Mouse (Mus musculus) regulatory T cell (primary cell): ENCODE measurements at regions not wholly inside any gene's neighbourhood (a gene's known extent, or its start where the extent isn't known, plus 50 kb on each side); places are given as distances from the start of the nearest gene placed in this dataset.

Experiments
- in situ Hi-C: fragments of 300-600 bp; cut with MboI, MseI; formaldehyde crosslinking; loops from one replicate; pipeline ENCODE4 v1.15.1; 2025; ENCODE audit warnings: high pct_unique_total_duplicates

DNA sequence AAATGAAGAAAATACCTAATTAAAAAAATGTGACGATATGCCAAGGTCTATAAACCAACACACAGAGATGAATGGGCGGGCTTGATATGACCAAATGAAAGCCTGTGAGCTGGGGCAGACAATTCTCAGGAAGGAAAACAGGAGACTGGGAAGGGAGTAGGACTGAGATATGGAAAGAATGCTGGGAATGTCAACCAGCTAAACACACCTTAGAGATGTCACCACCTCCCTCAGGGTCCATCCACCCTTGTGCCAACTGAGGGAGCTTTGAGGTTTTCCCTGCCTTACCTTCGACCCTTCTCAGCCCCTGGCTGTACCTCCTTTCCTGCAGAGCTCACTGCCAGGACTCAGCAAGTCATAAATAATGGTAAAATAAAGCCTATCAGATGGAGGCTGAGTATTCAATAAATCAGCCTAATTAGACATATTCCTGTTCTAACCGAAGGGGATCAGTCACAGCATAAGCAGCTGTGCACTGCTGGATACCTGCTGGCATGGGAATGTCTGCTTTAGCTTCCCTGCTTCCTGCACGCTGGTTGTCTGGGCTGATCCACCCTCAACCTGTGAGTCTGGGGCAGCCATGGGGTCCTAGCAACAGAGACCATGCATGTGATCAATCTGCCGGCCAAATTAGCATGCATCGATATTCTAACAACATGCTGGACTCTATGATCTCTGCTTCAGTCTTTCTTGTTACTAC lies 137.4 kb downstream of the Nuak1 start:
- in situ Hi-C loops, result loop anchor here (10.0 kb wide), 1 partner anchor 1528 kb away; no protein-coding TSS in a partner anchor

DNA sequence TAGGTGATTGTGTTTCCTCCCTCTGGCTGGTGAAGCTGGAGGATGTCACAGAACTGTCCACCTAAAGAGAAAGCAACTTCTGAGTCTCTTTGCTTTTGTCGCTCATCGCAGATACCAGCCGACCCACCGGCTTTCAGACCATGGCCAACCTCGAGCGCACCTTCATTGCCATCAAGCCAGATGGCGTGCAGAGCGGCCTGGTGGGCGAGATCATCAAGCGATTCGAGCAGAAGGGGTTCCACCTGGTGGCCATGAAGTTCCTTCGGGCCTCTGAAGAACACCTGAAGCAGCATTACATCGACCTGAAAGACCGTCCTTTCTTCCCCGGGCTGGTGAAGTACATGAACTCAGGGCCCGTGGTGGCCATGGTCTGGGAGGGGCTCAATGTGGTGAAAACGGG lies 131.7 kb downstream of the Nuak1 start:
- in situ Hi-C loops, result loop anchor here (10.0 kb wide), 1 partner anchor 1534 kb away; no protein-coding TSS in a partner anchor

DNA sequence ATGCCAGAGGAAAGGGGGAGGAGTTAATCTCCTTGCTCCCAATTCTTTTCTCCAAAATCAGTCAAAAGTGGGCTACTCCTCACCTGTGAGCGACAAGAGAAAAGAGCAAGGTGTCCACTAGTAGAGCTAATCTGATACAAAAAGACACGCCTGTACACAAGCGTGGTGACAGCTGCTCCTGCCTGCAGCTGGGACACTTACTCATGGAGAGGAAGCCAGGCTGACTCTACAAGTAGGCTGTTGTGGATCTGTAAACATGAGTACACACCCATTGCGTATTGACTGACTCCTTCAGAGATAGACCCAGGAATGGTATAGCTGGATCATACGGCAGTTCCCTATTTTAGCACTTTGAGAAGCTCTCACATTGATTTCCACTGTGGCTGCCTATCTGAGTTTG lies 129.7 kb downstream of the Nuak1 start:
- in situ Hi-C loops, result no loop called here

DNA sequence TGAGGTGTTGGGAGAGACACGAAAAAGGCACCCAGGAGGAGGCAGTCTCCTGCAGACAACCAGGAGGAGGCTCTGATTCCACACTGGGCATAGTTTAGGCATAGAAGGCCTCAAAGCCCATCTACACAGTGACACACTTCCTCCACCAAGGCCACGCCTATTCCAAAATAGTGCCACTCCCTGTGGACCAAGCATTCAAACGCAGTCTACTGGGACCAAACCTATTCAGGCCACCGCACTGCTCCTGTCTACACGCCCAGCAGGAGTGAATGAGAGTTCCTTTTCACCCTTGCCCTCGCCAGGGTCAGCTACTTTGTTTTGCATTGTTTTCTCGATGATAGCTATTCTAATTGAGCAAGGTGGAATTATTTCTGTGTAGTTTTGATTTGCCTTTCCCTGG lies 127.7 kb downstream of the Nuak1 start:
- in situ Hi-C loops, result no loop called here

DNA sequence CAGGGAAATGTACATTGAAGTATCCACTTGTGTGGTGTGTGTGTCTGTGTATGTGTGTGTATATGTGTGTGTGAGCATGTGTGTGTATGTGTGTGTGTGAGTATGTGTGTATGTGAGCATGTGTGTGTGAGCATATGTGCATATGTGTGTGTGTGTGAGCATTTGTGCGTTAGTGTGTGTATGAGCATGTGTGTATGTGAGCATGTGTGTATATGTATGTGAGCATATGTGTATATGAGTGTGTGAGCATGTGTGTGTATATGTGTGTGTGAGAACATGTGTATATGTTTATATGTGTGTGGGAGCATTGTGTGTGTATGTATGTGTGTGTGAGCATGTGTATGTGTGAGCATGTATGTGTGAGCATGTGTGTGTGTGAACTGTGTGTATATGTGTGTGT lies 123.5 kb downstream of the Nuak1 start:
- in situ Hi-C loops, result no loop called here

DNA sequence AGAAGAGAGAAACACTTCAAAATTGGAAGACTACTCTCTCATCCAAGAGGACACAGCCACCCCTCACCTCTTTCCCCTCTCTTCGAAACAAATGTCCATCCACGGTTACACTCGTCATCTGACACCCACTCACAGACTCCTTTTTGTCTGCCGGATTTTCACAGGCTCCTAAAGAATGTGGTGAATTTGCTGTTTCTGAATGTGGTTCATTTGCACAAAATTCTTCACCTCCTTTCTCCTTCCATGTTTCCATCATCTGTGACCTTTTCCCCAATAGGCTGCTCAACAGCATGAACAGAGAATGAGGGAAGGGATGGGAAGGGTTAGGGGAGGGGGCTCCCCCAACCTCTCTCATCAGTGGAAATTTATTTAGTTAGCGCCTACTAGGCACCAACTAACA lies 122.4 kb downstream of the Nuak1 start:
- in situ Hi-C loops, result no loop called here
